Mouse (Mus musculus): ENCODE data around the gene Slc7a7. TPM values are rescaled to one million over a fixed set of nuclear protein-coding genes. Genes with fewer than 3 reads are reported as not detected.

The Slc7a7 gene
- polyA plus RNA-seq, 1 experiment from 2014 or later, result 4.3 TPM

- Histone ChIP-seq H3K9ac (ENCODE audit: low read depth, low read length) (no peak overlapping the region), H3K4me1 (ENCODE audit: control insufficient read depth, insufficient read depth, low read length) (no peaks in the 10 kb centered on the region), H3K4me3 (ENCODE audit: low read depth, low read length) (no peak overlapping the region), H3K36me3 (ENCODE audit: control insufficient read depth, insufficient read depth, low read length) (no peaks in the 10 kb centered on the region), H3K27ac (ENCODE audit: low read length) (no peak overlapping the region), H3K9me3 (replicated peaks; ENCODE audit: control insufficient read depth, low read length, poor library complexity, severe bottlenecking) (no peaks in the 10 kb centered on the region), H3K27me3 (ENCODE audit: control insufficient read depth, insufficient read depth, low read depth, low read length) (no peaks in the 10 kb centered on the region), H3K4me2 (ENCODE audit: low read length) (no peak overlapping the region)
- ATAC-seq, result no peak
- 90% methylated on average over 7 of the region's 7 CpGs for WGBS
Observed at GRCm38 (mm10) chr14:54385968-54386618, 31.5 kb downstream of the Slc7a7 start.

GRCm38 (mm10) chr14:54384396-54384795 is 33.2 kb downstream of the Slc7a7 start:
- no peak for ATAC-seq
- Histone ChIP-seq H3K36me3 (ENCODE audit: control insufficient read depth, insufficient read depth, low read length) (no peaks in the 10 kb centered on the region), H3K4me3 (ENCODE audit: low read depth, low read length) (no peak overlapping the region), H3K9me3 (replicated peaks; ENCODE audit: control insufficient read depth, low read length, poor library complexity, severe bottlenecking) (no peaks in the 10 kb centered on the region), H3K4me1 (ENCODE audit: control insufficient read depth, insufficient read depth, low read length) (no peaks in the 10 kb centered on the region), H3K27me3 (ENCODE audit: control insufficient read depth, insufficient read depth, low read depth, low read length) (no peaks in the 10 kb centered on the region), H3K4me2 (ENCODE audit: low read length) (no peak overlapping the region), H3K9ac (ENCODE audit: low read depth, low read length) (no peak overlapping the region), H3K27ac (ENCODE audit: low read length) (no peak overlapping the region)
- WGBS, result 94% methylated on average over 8 of the region's 8 CpGs

GRCm38 (mm10) chr14:54383355-54383771 is 34.2 kb downstream of the Slc7a7 start:
- Histone ChIP-seq H3K4me3 (ENCODE audit: low read depth, low read length) (no peak overlapping the region), H3K36me3 (ENCODE audit: control insufficient read depth, insufficient read depth, low read length) (no peaks in the 10 kb centered on the region), H3K9me3 (replicated peaks; ENCODE audit: control insufficient read depth, low read length, poor library complexity, severe bottlenecking) (no peaks in the 10 kb centered on the region), H3K27ac (ENCODE audit: low read length) (no peak overlapping the region), H3K27me3 (ENCODE audit: control insufficient read depth, insufficient read depth, low read depth, low read length) (no peaks in the 10 kb centered on the region), H3K9ac (ENCODE audit: low read depth, low read length) (no peak overlapping the region), H3K4me2 (ENCODE audit: low read length) (no peak overlapping the region), H3K4me1 (ENCODE audit: control insufficient read depth, insufficient read depth, low read length) (no peaks in the 10 kb centered on the region)
- no peak for ATAC-seq
- WGBS, result 69% methylated on average over 4 of the region's 4 CpGs

- H3K9ac ChIP-seq (ENCODE audit: low read depth, low read length), result no peak overlapping the region
- H3K4me2 ChIP-seq (ENCODE audit: low read length), result no peak overlapping the region
- ATAC-seq, result no peak
- H3K9me3 ChIP-seq (replicated peaks; ENCODE audit: control insufficient read depth, low read length, poor library complexity, severe bottlenecking), result no peaks in the 10 kb centered on the region
- no peak overlapping the region for H3K27ac ChIP-seq (ENCODE audit: low read length)
- H3K4me1 ChIP-seq (ENCODE audit: control insufficient read depth, insufficient read depth, low read length), result no peaks in the 10 kb centered on the region
- H3K4me3 ChIP-seq (ENCODE audit: low read depth, low read length), result no peak overlapping the region
- no peaks in the 10 kb centered on the region for H3K27me3 ChIP-seq (ENCODE audit: control insufficient read depth, insufficient read depth, low read depth, low read length)
- H3K36me3 ChIP-seq (ENCODE audit: control insufficient read depth, insufficient read depth, low read length), result no peaks in the 10 kb centered on the region
- WGBS, result 54% methylated on average over 9 of the region's 9 CpGs
Observed at GRCm38 (mm10) chr14:54382641-54383040, 34.9 kb downstream of the Slc7a7 start.

GRCm38 (mm10) chr14:54381816-54382215 is 35.8 kb downstream of the Slc7a7 start:
- no peak overlapping the region for H3K27ac ChIP-seq (ENCODE audit: low read length)
- no peak overlapping the region for H3K4me2 ChIP-seq (ENCODE audit: low read length)
- no peaks in the 10 kb centered on the region for H3K9me3 ChIP-seq (replicated peaks; ENCODE audit: control insufficient read depth, low read length, poor library complexity, severe bottlenecking)
- H3K36me3 ChIP-seq (ENCODE audit: control insufficient read depth, insufficient read depth, low read length), result no peaks in the 10 kb centered on the region
- ATAC-seq, result no peak
- H3K27me3 ChIP-seq (ENCODE audit: control insufficient read depth, insufficient read depth, low read depth, low read length), result no peaks in the 10 kb centered on the region
- no peak overlapping the region for H3K9ac ChIP-seq (ENCODE audit: low read depth, low read length)
- WGBS, result 81% methylated on average over 10 of the region's 10 CpGs
- no peak overlapping the region for H3K4me3 ChIP-seq (ENCODE audit: low read depth, low read length)
- H3K4me1 ChIP-seq (ENCODE audit: control insufficient read depth, insufficient read depth, low read length), result no peaks in the 10 kb centered on the region

GRCm38 (mm10) chr14:54380616-54381015 is 37.0 kb downstream of the Slc7a7 start:
- Histone ChIP-seq H3K4me2 (ENCODE audit: low read length) (no peak overlapping the region), H3K36me3 (ENCODE audit: control insufficient read depth, insufficient read depth, low read length) (no peaks in the 10 kb centered on the region), H3K27ac (ENCODE audit: low read length) (no peak overlapping the region), H3K4me1 (ENCODE audit: control insufficient read depth, insufficient read depth, low read length) (no peaks in the 10 kb centered on the region), H3K9ac (ENCODE audit: low read depth, low read length) (no peak overlapping the region), H3K4me3 (ENCODE audit: low read depth, low read length) (no peak overlapping the region), H3K9me3 (replicated peaks; ENCODE audit: control insufficient read depth, low read length, poor library complexity, severe bottlenecking) (no peaks in the 10 kb centered on the region), H3K27me3 (ENCODE audit: control insufficient read depth, insufficient read depth, low read depth, low read length) (no peaks in the 10 kb centered on the region)
- 72% methylated on average over 4 of the region's 4 CpGs for WGBS
- no peak for ATAC-seq

GRCm38 (mm10) chr14:54379571-54379970 is 38.0 kb downstream of the Slc7a7 start:
- no peaks in the 10 kb centered on the region for H3K4me1 ChIP-seq (ENCODE audit: control insufficient read depth, insufficient read depth, low read length)
- no peak overlapping the region for H3K4me3 ChIP-seq (ENCODE audit: low read depth, low read length)
- H3K9ac ChIP-seq (ENCODE audit: low read depth, low read length), result no peak overlapping the region
- H3K36me3 ChIP-seq (ENCODE audit: control insufficient read depth, insufficient read depth, low read length), result no peaks in the 10 kb centered on the region
- WGBS, result 81% methylated on average over 13 of the region's 13 CpGs
- H3K9me3 ChIP-seq (replicated peaks; ENCODE audit: control insufficient read depth, low read length, poor library complexity, severe bottlenecking), result no peaks in the 10 kb centered on the region
- H3K27ac ChIP-seq (ENCODE audit: low read length), result no peak overlapping the region
- no peak overlapping the region for H3K4me2 ChIP-seq (ENCODE audit: low read length)
- H3K27me3 ChIP-seq (ENCODE audit: control insufficient read depth, insufficient read depth, low read depth, low read length), result no peaks in the 10 kb centered on the region
- ATAC-seq, result no peak

GRCm38 (mm10) chr14:54377166-54377565 is 40.4 kb downstream of the Slc7a7 start:
- H3K27ac ChIP-seq (ENCODE audit: low read length), result no peak overlapping the region
- H3K4me1 ChIP-seq (ENCODE audit: control insufficient read depth, insufficient read depth, low read length), result no peaks in the 10 kb centered on the region
- no peaks in the 10 kb centered on the region for H3K36me3 ChIP-seq (ENCODE audit: control insufficient read depth, insufficient read depth, low read length)
- no peaks in the 10 kb centered on the region for H3K9me3 ChIP-seq (replicated peaks; ENCODE audit: control insufficient read depth, low read length, poor library complexity, severe bottlenecking)
- H3K27me3 ChIP-seq (ENCODE audit: control insufficient read depth, insufficient read depth, low read depth, low read length), result no peaks in the 10 kb centered on the region
- no peak overlapping the region for H3K9ac ChIP-seq (ENCODE audit: low read depth, low read length)
- H3K4me2 ChIP-seq (ENCODE audit: low read length), result no peak overlapping the region
- H3K4me3 ChIP-seq (ENCODE audit: low read depth, low read length), result no peak overlapping the region
- WGBS, result 89% methylated on average over 6 of the region's 6 CpGs
- no peak for ATAC-seq

- Histone ChIP-seq H3K27ac (ENCODE audit: low read length) (no peak overlapping the region), H3K9ac (ENCODE audit: low read depth, low read length) (no peak overlapping the region), H3K4me1 (ENCODE audit: control insufficient read depth, insufficient read depth, low read length) (no peaks in the 10 kb centered on the region), H3K9me3 (replicated peaks; ENCODE audit: control insufficient read depth, low read length, poor library complexity, severe bottlenecking) (no peaks in the 10 kb centered on the region), H3K36me3 (ENCODE audit: control insufficient read depth, insufficient read depth, low read length) (no peaks in the 10 kb centered on the region), H3K27me3 (ENCODE audit: control insufficient read depth, insufficient read depth, low read depth, low read length) (no peaks in the 10 kb centered on the region), H3K4me3 (ENCODE audit: low read depth, low read length) (no peak overlapping the region), H3K4me2 (ENCODE audit: low read length) (no peak overlapping the region)
- no peak for ATAC-seq
- WGBS, result 76% methylated on average over 3 of the region's 3 CpGs
Observed at GRCm38 (mm10) chr14:54375916-54376315, 41.7 kb downstream of the Slc7a7 start.

Measured in midbrain, embryonic 16.5 days (tissue).